Mouse (Mus musculus): Measurements from ENCODE around the gene 1500015O10Rik.

1500015O10Rik gene

GRCm38 (mm10) chr1:43776106-43776505, 45.7 kb downstream of the 1500015O10Rik start:
- no peak for DNase-seq

DNA sequence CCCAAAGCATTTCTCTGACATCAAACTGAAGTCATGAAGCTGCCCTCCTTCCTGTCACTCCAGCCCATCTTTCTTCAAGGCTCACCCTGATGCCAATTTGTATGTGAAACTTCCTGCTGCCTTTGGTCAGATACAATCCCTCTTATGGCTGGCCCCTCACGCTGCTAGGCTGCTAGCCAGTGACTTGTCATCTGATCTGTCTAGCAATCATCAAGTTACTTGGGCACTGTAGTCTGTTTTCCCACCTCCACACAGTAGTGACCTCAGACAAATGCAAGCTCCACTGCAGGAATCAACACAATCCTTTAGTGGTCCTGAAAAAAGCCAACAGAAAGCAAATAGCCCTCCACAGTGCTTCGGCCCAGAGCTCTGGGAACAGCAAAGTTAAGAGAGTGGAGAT, 50.8 kb downstream of the 1500015O10Rik start:
- no peak for DNase-seq

GRCm38 (mm10) chr1:43781672-43782071, 51.3 kb downstream of the 1500015O10Rik start:
- DNase-seq = no peak

- no peak for DNase-seq
Observed at GRCm38 (mm10) chr1:43782680-43783079, 52.3 kb downstream of the 1500015O10Rik start.

- no peak for DNase-seq
Observed at GRCm38 (mm10) chr1:43783186-43783585, 52.8 kb downstream of the 1500015O10Rik start.

- no peak for DNase-seq
Observed at GRCm38 (mm10) chr1:43785316-43785715, 54.9 kb downstream of the 1500015O10Rik start.

- DNase-seq = no peak
Observed at GRCm38 (mm10) chr1:43786711-43787110, 56.3 kb downstream of the 1500015O10Rik start.

DNA sequence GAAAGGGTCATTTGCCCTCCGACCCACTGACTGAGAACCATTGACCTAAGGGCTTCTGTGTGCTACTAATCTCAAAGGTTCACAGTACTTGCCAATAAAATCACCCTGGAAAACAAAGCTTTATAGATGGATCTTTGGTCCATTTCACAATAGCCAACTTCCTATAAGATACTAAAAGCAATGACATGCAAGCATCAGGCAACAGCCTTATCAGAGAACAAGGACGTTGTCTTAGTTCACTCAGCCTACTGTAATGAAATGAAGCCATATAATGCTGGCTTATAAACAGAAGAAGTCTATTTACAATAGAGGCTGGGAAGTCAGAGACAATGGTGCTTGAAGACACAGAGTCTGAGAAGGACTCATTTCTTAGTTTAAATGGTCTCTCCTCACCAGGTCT, 59.4 kb downstream of the 1500015O10Rik start:
- no peak for DNase-seq
